Mouse (Mus musculus): Measurements from ENCODE around the gene Nkapd1. TPM values are rescaled to one million over a fixed set of nuclear protein-coding genes. Genes with fewer than 3 reads are reported as not detected.
A peak's percentile ranks its signal among the peaks of the same experiment; 100 is the strongest.

Nkapd1 gene
- polyA plus RNA-seq, 1 experiment from 2014 or later, result 25.2 TPM

DNA sequence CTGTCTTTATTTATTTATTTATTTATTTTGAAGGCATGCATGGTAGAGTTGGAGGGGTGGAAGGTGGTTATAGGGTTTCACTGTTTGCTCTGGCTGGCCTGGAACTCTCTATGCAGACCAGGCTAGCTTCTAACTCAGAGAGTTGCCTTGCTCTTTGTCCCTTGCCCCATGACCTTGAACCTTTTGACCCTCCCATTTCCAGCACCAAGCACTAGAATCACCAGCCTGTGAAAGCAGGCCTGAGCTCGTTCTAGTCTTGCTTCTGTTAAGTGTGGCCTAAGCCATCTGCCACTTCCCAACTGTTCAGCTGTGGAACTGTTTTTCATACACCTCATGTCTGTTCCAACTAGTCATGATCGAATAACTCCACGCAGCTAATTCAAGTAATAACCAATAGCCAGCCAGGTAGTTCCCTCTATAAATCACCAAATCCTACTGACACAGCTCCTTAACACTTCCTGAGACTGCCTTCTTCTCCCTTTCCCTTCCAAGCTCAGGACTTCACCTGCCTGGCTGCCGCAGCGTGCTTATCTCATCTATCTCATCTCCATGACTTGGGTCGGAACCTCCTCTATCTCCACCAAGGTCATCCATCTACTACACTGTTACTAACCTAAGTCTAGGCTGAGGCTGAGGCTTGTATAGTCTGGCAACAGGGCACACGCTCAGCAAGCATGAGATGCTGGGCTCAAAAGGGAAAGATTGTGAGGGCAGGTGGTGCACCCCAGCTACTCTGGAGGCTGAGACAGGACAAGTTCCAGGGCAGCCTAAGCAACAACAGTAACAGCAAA lies 15.0 kb downstream of the Nkapd1 start:
- ATAC-seq (no peak), DNase-seq (ENCODE audit: low spot score) (no peak)
- no peak for TF ChIP-seq EP300 (IDR thresholded peaks at IDR 0.05)
- Histone ChIP-seq H3K4me3 (ENCODE audit: low read depth, low read length) (peak overlapping the region; percentile 66; the same call in 1 of the 2 replicates), H3K27ac (ENCODE audit: low read length) (no peak overlapping the region), H3K4me1 (ENCODE audit: insufficient read depth, low read depth, low read length) (peaks cover 18% of the 10 kb centered on the region; the same call in 1 of the 2 replicates), H3K4me2 (replicated peaks; ENCODE audit: low read depth, low read length) (peak overlapping the region; percentile 87), H3K36me3 (ENCODE audit: insufficient read depth, low read length) (peaks cover 11% of the 10 kb centered on the region; the same call in 1 of the 2 replicates), H3K27me3 (replicated peaks; ENCODE audit: insufficient read depth, low read length) (no peaks in the 10 kb centered on the region), H3K9me3 (ENCODE audit: low read length) (no peaks in the 10 kb centered on the region), H3K9ac (replicated peaks; ENCODE audit: low read depth) (no peak overlapping the region)
- 88% methylated on average over 7 of the region's 7 CpGs for WGBS

DNA sequence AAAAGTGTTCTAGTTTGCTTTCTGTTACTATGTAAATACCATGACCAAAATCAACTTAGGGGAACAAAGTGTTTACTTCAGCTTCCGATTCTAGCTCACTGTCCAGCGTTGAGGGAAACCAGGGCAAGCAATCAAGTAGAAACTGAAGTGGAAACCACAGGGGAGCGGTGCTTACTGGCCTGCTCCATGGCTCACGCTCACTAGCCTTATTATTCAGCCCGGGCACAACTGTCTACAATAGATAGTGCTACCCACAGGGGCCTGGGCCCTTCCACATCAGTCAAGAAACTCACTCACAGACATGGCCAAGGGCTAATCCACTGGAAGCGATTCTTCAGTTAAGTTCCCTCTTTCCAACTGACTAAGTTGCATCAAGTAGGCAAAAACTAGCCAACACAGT lies 15.7 kb downstream of the Nkapd1 start:
- DNase-seq (ENCODE audit: low spot score), result no peak
- peaks cover 18% of the 10 kb centered on the region; the same call in 1 of the 2 replicates for H3K4me1 ChIP-seq (ENCODE audit: insufficient read depth, low read depth, low read length)
- H3K27me3 ChIP-seq (replicated peaks; ENCODE audit: insufficient read depth, low read length), result no peaks in the 10 kb centered on the region
- TF ChIP-seq CTCF (IDR thresholded peaks at IDR 0.05), result no peak
- TF ChIP-seq EP300 (IDR thresholded peaks at IDR 0.05), result no peak
- no peak overlapping the region for H3K4me3 ChIP-seq (ENCODE audit: low read depth, low read length)
- 70% methylated on average over 6 of the region's 6 CpGs for WGBS
- peaks cover 17% of the 10 kb centered on the region; the same call in 1 of the 2 replicates for H3K36me3 ChIP-seq (ENCODE audit: insufficient read depth, low read length)
- H3K9me3 ChIP-seq (ENCODE audit: low read length), result no peaks in the 10 kb centered on the region
- no peak overlapping the region for H3K9ac ChIP-seq (replicated peaks; ENCODE audit: low read depth)
- ATAC-seq, result no peak
- H3K4me2 ChIP-seq (replicated peaks; ENCODE audit: low read depth, low read length), result no peak overlapping the region
- H3K27ac ChIP-seq (ENCODE audit: low read length), result no peak overlapping the region

DNA sequence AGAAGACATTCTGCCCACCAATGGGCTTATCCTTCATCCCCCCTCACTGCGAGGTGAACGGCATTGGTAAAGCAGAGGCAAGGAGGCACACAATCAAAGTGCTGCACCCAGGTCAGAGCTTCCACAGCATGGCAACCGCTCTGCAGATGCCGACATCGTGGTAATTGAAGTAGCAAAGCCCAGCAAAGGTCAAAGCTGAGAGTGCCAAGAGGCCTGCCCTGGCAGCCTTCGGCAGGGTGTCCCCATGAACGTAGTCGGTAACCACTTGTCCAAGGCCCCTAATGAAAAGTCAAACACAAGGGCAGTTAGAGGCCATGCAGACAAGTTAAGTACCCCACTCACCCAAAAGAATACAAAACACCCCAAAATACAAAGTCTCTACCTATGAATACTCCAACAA lies 20.3 kb downstream of the Nkapd1 start:
- no peak for ATAC-seq
- WGBS, result 90% methylated on average over 8 of the region's 8 CpGs
- H3K4me3 ChIP-seq (ENCODE audit: low read depth, low read length), result no peak overlapping the region

DNA sequence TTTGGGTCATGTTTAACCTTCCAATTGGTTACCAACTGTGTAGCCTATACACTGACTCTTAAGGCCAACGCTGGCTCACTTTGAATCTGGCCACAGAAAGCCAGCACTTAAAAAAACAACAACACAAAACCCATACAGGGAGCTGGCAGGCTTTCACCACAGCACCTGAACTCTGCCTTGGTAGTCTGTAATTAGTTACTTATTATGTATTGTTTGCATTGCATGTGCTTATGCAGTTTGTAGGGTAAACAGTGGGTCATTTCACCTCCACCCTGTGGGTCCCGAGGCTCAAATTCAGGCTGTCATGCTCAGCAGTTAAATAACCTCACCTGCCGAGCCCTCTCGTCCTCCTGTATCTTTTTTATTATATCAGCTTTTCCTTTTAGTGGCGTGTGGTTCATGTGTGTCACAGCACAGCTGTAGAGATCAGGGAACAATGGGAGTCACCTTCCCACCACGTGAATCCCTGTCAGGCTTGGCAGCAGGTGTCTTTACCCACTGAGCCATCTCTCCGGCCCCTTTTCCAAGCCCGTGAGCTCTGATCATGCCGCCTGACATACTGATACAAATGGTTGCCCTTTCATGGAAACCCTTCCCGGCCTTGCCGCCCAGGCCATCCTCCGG lies 22.4 kb downstream of the Nkapd1 start:
- ATAC-seq, result peak; percentile 33
- DNase-seq (ENCODE audit: low spot score), result peak; percentile 14
- Histone ChIP-seq H3K36me3 (ENCODE audit: insufficient read depth, low read length) (peaks cover 23% of the 10 kb centered on the region; the same call in 1 of the 2 replicates), H3K4me1 (ENCODE audit: insufficient read depth, low read depth, low read length) (no peaks in the 10 kb centered on the region), H3K4me3 (ENCODE audit: low read depth, low read length) (no peak overlapping the region), H3K27me3 (replicated peaks; ENCODE audit: insufficient read depth, low read length) (no peaks in the 10 kb centered on the region), H3K9me3 (ENCODE audit: low read length) (no peaks in the 10 kb centered on the region), H3K27ac (ENCODE audit: low read length) (no peak overlapping the region), H3K9ac (replicated peaks; ENCODE audit: low read depth) (no peak overlapping the region), H3K4me2 (replicated peaks; ENCODE audit: low read depth, low read length) (no peak overlapping the region)
- WGBS, result 66% methylated on average over 12 of the region's 12 CpGs
- no peak for TF ChIP-seq CTCF (IDR thresholded peaks at IDR 0.05)
- TF ChIP-seq EP300 (IDR thresholded peaks at IDR 0.05), result no peak

More for the DNA sequence above, 20.3 kb downstream of the Nkapd1 start:
- Histone ChIP-seq H3K27me3 (replicated peaks; ENCODE audit: insufficient read depth, low read length) (no peaks in the 10 kb centered on the region), H3K36me3 (ENCODE audit: insufficient read depth, low read length) (peaks cover 23% of the 10 kb centered on the region; the same call in 1 of the 2 replicates), H3K9me3 (ENCODE audit: low read length) (no peaks in the 10 kb centered on the region), H3K27ac (ENCODE audit: low read length) (no peak overlapping the region), H3K4me2 (replicated peaks; ENCODE audit: low read depth, low read length) (no peak overlapping the region), H3K9ac (replicated peaks; ENCODE audit: low read depth) (no peak overlapping the region), H3K4me1 (ENCODE audit: insufficient read depth, low read depth, low read length) (peaks cover under 1% of the 10 kb centered on the region; the same call in 1 of the 2 replicates)
- no peak for DNase-seq (ENCODE audit: low spot score)
- no peak for TF ChIP-seq EP300 (IDR thresholded peaks at IDR 0.05)
- TF ChIP-seq CTCF (IDR thresholded peaks at IDR 0.05), result no peak

DNA sequence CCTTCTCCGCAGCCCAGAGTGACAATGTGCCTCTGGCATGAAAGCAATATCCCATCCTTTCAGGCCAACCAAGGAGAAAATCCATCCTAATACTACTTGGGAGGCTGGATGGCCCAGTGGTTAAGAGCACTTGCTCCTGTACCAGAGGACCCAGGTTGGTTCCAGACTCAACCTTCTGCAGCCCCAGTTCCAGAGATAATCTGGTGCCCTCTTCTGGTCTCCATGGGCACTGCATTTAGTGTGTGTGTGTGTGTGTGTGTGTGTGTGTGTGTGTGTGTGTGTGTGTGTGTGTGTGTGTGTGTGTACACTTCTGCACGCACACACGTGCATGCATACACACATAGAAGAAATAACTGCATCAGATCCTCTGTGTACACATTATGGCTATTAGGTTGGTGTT lies 23.7 kb downstream of the Nkapd1 start:
- H3K4me1 ChIP-seq (ENCODE audit: insufficient read depth, low read depth, low read length), result no peaks in the 10 kb centered on the region
- H3K27me3 ChIP-seq (replicated peaks; ENCODE audit: insufficient read depth, low read length), result no peaks in the 10 kb centered on the region
- no peak for TF ChIP-seq EP300 (IDR thresholded peaks at IDR 0.05)
- TF ChIP-seq CTCF (IDR thresholded peaks at IDR 0.05), result peak; percentile 70
- peaks cover 23% of the 10 kb centered on the region; the same call in 1 of the 2 replicates for H3K36me3 ChIP-seq (ENCODE audit: insufficient read depth, low read length)
- H3K4me2 ChIP-seq (replicated peaks; ENCODE audit: low read depth, low read length), result no peak overlapping the region
- ATAC-seq (no peak), DNase-seq (ENCODE audit: low spot score) (peak; percentile 24)
- no peak overlapping the region for H3K27ac ChIP-seq (ENCODE audit: low read length)
- H3K4me3 ChIP-seq (ENCODE audit: low read depth, low read length), result no peak overlapping the region
- no peaks in the 10 kb centered on the region for H3K9me3 ChIP-seq (ENCODE audit: low read length)
- no peak overlapping the region for H3K9ac ChIP-seq (replicated peaks; ENCODE audit: low read depth)
- 62% methylated on average over 3 of the region's 3 CpGs for WGBS

DNA sequence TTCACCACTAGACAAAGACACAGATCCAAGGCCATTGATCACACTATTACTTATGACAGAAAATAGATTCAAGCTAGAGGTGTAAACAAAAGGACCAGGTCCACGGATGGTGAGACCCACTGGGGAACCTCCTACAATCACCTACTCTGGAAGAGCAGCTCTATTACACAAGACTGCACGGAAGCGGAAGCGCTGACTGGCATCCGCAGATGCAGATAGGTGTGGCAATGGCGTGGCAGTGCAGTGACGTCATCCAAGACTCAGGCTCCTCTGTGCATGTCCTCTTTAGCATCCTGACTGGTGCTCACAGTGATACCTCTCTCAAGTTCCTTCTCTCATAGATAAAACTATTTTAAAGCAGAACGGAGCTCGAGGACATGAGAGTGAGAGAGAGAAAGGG lies 24.3 kb downstream of the Nkapd1 start:
- Histone ChIP-seq H3K4me1 (ENCODE audit: insufficient read depth, low read depth, low read length) (no peaks in the 10 kb centered on the region), H3K27me3 (replicated peaks; ENCODE audit: insufficient read depth, low read length) (no peaks in the 10 kb centered on the region), H3K9me3 (ENCODE audit: low read length) (no peaks in the 10 kb centered on the region), H3K27ac (ENCODE audit: low read length) (no peak overlapping the region), H3K9ac (replicated peaks; ENCODE audit: low read depth) (no peak overlapping the region), H3K4me3 (ENCODE audit: low read depth, low read length) (no peak overlapping the region), H3K4me2 (replicated peaks; ENCODE audit: low read depth, low read length) (no peak overlapping the region), H3K36me3 (ENCODE audit: insufficient read depth, low read length) (peaks cover 17% of the 10 kb centered on the region; the same call in 1 of the 2 replicates)
- TF ChIP-seq CTCF (IDR thresholded peaks at IDR 0.05), result no peak
- TF ChIP-seq EP300 (IDR thresholded peaks at IDR 0.05), result no peak
- DNase-seq (ENCODE audit: low spot score) (peak; percentile 23), ATAC-seq (no peak)
- 84% methylated on average over 9 of the region's 9 CpGs for WGBS

All from lung, postnatal 0 days (tissue).